Mouse (Mus musculus) NIH3T3 (cell line): ENCODE data around the gene Agap2.

Experiments
- DNase-seq: peaks from one replicate; pipeline ENCODE4 v3.0.0-alpha.2; 2012; ENCODE audit warnings: low read depth

Agap2 gene

GRCm38 (mm10) chr10:127076082-127076481 is 998 bp downstream of the Agap2 start:
- no peak for DNase-seq

- no peak for DNase-seq
Observed at GRCm38 (mm10) chr10:127077515-127077914, 2.4 kb downstream of the Agap2 start.

GRCm38 (mm10) chr10:127078001-127078676 is 3.1 kb downstream of the Agap2 start:
- peak; percentile 17 for DNase-seq

- DNase-seq = peak; percentile 82
Observed at GRCm38 (mm10) chr10:127078677-127079575, 3.8 kb downstream of the Agap2 start.

GRCm38 (mm10) chr10:127079665-127080391 is 4.7 kb downstream of the Agap2 start:
- no peak for DNase-seq

- no peak for DNase-seq
Observed at GRCm38 (mm10) chr10:127080901-127081780, 6.1 kb downstream of the Agap2 start.

- DNase-seq = no peak
Observed at GRCm38 (mm10) chr10:127081996-127082620, 7.0 kb downstream of the Agap2 start.

GRCm38 (mm10) chr10:127083292-127083914 is 8.3 kb downstream of the Agap2 start:
- no peak for DNase-seq

- DNase-seq = no peak
Observed at GRCm38 (mm10) chr10:127083915-127084306, 8.8 kb downstream of the Agap2 start.

- DNase-seq = no peak
Observed at GRCm38 (mm10) chr10:127085052-127085451, 10.0 kb downstream of the Agap2 start.

- DNase-seq = no peak
Observed at GRCm38 (mm10) chr10:127085633-127086032, 10.5 kb downstream of the Agap2 start.

GRCm38 (mm10) chr10:127090560-127091411 is 15.7 kb downstream of the Agap2 start:
- no peak for DNase-seq

- no peak for DNase-seq
Observed at GRCm38 (mm10) chr10:127091507-127092396, 16.7 kb downstream of the Agap2 start.

GRCm38 (mm10) chr10:127092742-127093141 is 17.7 kb downstream of the Agap2 start:
- no peak for DNase-seq

- DNase-seq = peak; percentile 91
Observed at GRCm38 (mm10) chr10:127094382-127094802, 19.3 kb downstream of the Agap2 start.

- no peak for DNase-seq
Observed at GRCm38 (mm10) chr10:127098514-127098913, 23.4 kb downstream of the Agap2 start.

GRCm38 (mm10) chr10:127099191-127099590 is 24.1 kb downstream of the Agap2 start:
- no peak for DNase-seq

GRCm38 (mm10) chr10:127099868-127100267 is 24.8 kb downstream of the Agap2 start:
- no peak for DNase-seq

- DNase-seq = no peak
Observed at GRCm38 (mm10) chr10:127100414-127100813, 25.3 kb downstream of the Agap2 start.
